ENCODE assay signal across 8 mouse cellular contexts in the genomic region with DNA sequence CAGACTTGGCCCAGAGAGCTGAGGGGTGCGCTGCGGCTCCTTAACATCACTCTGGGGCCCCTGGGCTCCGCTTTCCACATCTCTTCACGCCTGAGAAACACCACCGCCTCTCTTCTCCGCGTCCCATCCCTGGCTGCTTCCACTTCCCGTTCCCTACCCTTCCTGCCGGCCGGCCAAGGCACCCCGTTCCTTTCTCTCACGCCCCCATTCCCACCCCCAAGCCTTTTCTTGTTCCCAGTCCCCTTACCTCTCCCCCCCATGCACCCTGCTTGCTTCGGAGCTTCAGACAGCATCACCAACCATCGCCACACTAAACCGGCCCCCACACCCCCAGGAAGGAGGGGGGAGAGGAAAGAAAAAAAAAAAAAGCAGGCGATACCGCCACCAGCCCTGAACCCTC. TPM values are rescaled to one million over a fixed set of nuclear protein-coding genes. Genes with fewer than 3 reads are reported as not detected.
DNase-seq lines count a peak whose midpoint lies in the region; ATAC-seq and TF ChIP-seq lines count a peak whose summit lies in the region.

No protein-coding gene starts in this region.

- no peak for ATAC-seq in heart, postnatal 0 days (ENCODE audit: insufficient read depth, low read depth)
- ATAC-seq in hindbrain, embryonic 15.5 days (ENCODE audit: low FRiP score, low read depth), result no peak
- no peak for ATAC-seq in midbrain, embryonic 16.5 days
- ATAC-seq in megakaryocyte-erythroid progenitor cell, adult 5-6 weeks (replicated peaks; ENCODE audit: low FRiP score, low TSS enrichment, poor library complexity, severe bottlenecking), result no peak

- intact Hi-C loops in heart, postnatal 14 days (cut with DNase I), result no loop called here

- TF ChIP-seq CTCF in heart, postnatal 0 days (IDR thresholded peaks at IDR 0.05; ENCODE audit: low read depth), result no peak

- peaks cover 91% of the 10 kb centered on the region for H3K27me3 ChIP-seq in heart, postnatal 0 days (ENCODE audit: control insufficient read depth, insufficient read depth, low read length)
- peaks cover 10% of the 10 kb centered on the region; the same call in 1 of the 2 replicates for H3K27me3 ChIP-seq in hindbrain, embryonic 15.5 days
- H3K27me3 ChIP-seq in midbrain, embryonic 16.5 days (ENCODE audit: control insufficient read depth, insufficient read depth, low read depth, low read length), result no peaks in the 10 kb centered on the region; the same call in 1 of the 2 replicates

- peak overlapping the region; percentile 51 for H3K4me3 ChIP-seq in heart, postnatal 0 days (ENCODE audit: low read depth, low read length)
- peak overlapping the region; percentile 53 for H3K4me3 ChIP-seq in hindbrain, embryonic 15.5 days
- H3K4me3 ChIP-seq in midbrain, embryonic 16.5 days (ENCODE audit: low read depth, low read length), result peak overlapping the region; percentile 68

- H3K4me1 ChIP-seq in heart, postnatal 0 days (ENCODE audit: control insufficient read depth, insufficient read depth), result peaks cover 10% of the 10 kb centered on the region; the same call in 1 of the 2 replicates
- H3K4me1 ChIP-seq in hindbrain, embryonic 15.5 days (replicated peaks), result peaks cover 74% of the 10 kb centered on the region
- H3K4me1 ChIP-seq in midbrain, embryonic 16.5 days (ENCODE audit: control insufficient read depth, insufficient read depth, low read length), result peaks cover 49% of the 10 kb centered on the region

- H3K36me3 ChIP-seq in heart, postnatal 0 days (replicated peaks; ENCODE audit: control insufficient read depth, insufficient read depth, low read length), result no peaks in the 10 kb centered on the region
- no peaks in the 10 kb centered on the region for H3K36me3 ChIP-seq in hindbrain, embryonic 15.5 days
- no peaks in the 10 kb centered on the region for H3K36me3 ChIP-seq in midbrain, embryonic 16.5 days (ENCODE audit: control insufficient read depth, insufficient read depth, low read length)

- no peak for DNase-seq in heart, postnatal 0 days (ENCODE audit: low spot score)
- DNase-seq in heart, postnatal 14 days, result no peak
- DNase-seq in cerebellum, postnatal 14 days, result peak; percentile 53 to 66
- no peak for DNase-seq in testis, postnatal 14 days (ENCODE audit: low spot score)
- DNase-seq in lung, postnatal 14 days, result no peak

- H3K9me3 ChIP-seq in heart, postnatal 0 days (replicated peaks; ENCODE audit: control insufficient read depth, low read length), result no peaks in the 10 kb centered on the region
- no peaks in the 10 kb centered on the region for H3K9me3 ChIP-seq in hindbrain, embryonic 15.5 days
- H3K9me3 ChIP-seq in midbrain, embryonic 16.5 days (replicated peaks; ENCODE audit: control insufficient read depth, low read length, poor library complexity, severe bottlenecking), result no peaks in the 10 kb centered on the region

- no peak overlapping the region for H3K9ac ChIP-seq in heart, postnatal 0 days (replicated peaks; ENCODE audit: low read depth, low read length)
- peak overlapping the region; percentile 77 for H3K9ac ChIP-seq in hindbrain, embryonic 15.5 days
- H3K9ac ChIP-seq in midbrain, embryonic 16.5 days (ENCODE audit: low read depth, low read length), result peak overlapping the region; percentile 92

- peak overlapping the region; percentile 91; the same call in 1 of the 2 replicates for H3K4me2 ChIP-seq in heart, postnatal 0 days (ENCODE audit: low read depth, low read length)
- H3K4me2 ChIP-seq in hindbrain, embryonic 15.5 days, result peak overlapping the region; percentile 69
- H3K4me2 ChIP-seq in midbrain, embryonic 16.5 days (ENCODE audit: low read length), result peak overlapping the region; percentile 92

- no peak overlapping the region for H3K27ac ChIP-seq in heart, postnatal 0 days (ENCODE audit: low read depth)
- H3K27ac ChIP-seq in hindbrain, embryonic 15.5 days (replicated peaks), result peak overlapping the region; percentile 97
- H3K27ac ChIP-seq in midbrain, embryonic 16.5 days (ENCODE audit: low read length), result peak overlapping the region; percentile 100

- 1% methylated on average over 14 of the region's 17 CpGs for WGBS in heart, postnatal 0 days
- WGBS in hindbrain, embryonic 15.5 days, result under 1% methylated on average over 17 of the region's 17 CpGs
- WGBS in midbrain, embryonic 16.5 days, result under 1% methylated on average over 17 of the region's 17 CpGs

- TF ChIP-seq EP300 in heart, postnatal 0 days (IDR thresholded peaks at IDR 0.05; ENCODE audit: low read depth), result no peak

RNA-seq across cellular contexts. Expression of gene Pou2f2, which starts 1.2 kb away (rescaled TPM):
- total RNA-seq in heart, postnatal 0 days (2014; rRNA removed; ENCODE audit: low replicate concordance), result under 0.01 and 0.15 TPM in 2 replicates
- polyA plus RNA-seq in heart, postnatal 0 days (2015; fragmentation: Nextera tagmentation; extraction: Ambion mirVana), result 0.25 and 0.26 TPM in 2 replicates
- under 1 TPM; 0.44 to 0.60 TPM for total RNA-seq in heart, postnatal 14 days (2021)
- 29.6 and 33.4 TPM in 2 replicates for polyA plus RNA-seq in hindbrain, embryonic 15.5 days (2015; fragmentation: Nextera tagmentation; extraction: Ambion mirVana)
- polyA plus RNA-seq in midbrain, embryonic 16.5 days (2015; fragmentation: Nextera tagmentation; extraction: Ambion mirVana), result 42.9 and 56.4 TPM in 2 replicates
- total RNA-seq in megakaryocyte-erythroid progenitor cell, adult 5-6 weeks (2014; fragmentation: Nextera tagmentation), result 0.40 and 0.57 TPM in 2 replicates
- total RNA-seq in megakaryocyte-erythroid progenitor cell, adult 5-6 weeks (2017), result 0.91 TPM in 1 of 2 replicates, not detected in the other

RNA-seq across cellular contexts. Expression of gene Dedd2, which starts 42.1 kb away (rescaled TPM):
- total RNA-seq in heart, postnatal 0 days (2014; rRNA removed; ENCODE audit: low replicate concordance), result 20.5 and 33.8 TPM in 2 replicates
- polyA plus RNA-seq in heart, postnatal 0 days (2015; fragmentation: Nextera tagmentation; extraction: Ambion mirVana), result 9.5 and 11.0 TPM in 2 replicates
- 10 to 100 TPM; 17.9 to 19.2 TPM for total RNA-seq in heart, postnatal 14 days (2021)
- 16.5 and 17.3 TPM in 2 replicates for polyA plus RNA-seq in hindbrain, embryonic 15.5 days (2015; fragmentation: Nextera tagmentation; extraction: Ambion mirVana)
- 14.1 and 14.6 TPM in 2 replicates for polyA plus RNA-seq in midbrain, embryonic 16.5 days (2015; fragmentation: Nextera tagmentation; extraction: Ambion mirVana)
- total RNA-seq in megakaryocyte-erythroid progenitor cell, adult 5-6 weeks (2014; fragmentation: Nextera tagmentation), result 16.0 and 24.9 TPM in 2 replicates
- 13.5 and 15.2 TPM in 2 replicates for total RNA-seq in megakaryocyte-erythroid progenitor cell, adult 5-6 weeks (2017)

RNA-seq across cellular contexts. Expression of gene Zfp526, which starts 42.9 kb away (rescaled TPM):
- total RNA-seq in heart, postnatal 0 days (2014; rRNA removed; ENCODE audit: low replicate concordance), result 6.6 and 6.8 TPM in 2 replicates
- polyA plus RNA-seq in heart, postnatal 0 days (2015; fragmentation: Nextera tagmentation; extraction: Ambion mirVana), result 1.2 and 1.4 TPM in 2 replicates
- total RNA-seq in heart, postnatal 14 days (2021), result 1 to 10 TPM; 8.0 to 9.1 TPM
- 1.6 and 2.1 TPM in 2 replicates for polyA plus RNA-seq in hindbrain, embryonic 15.5 days (2015; fragmentation: Nextera tagmentation; extraction: Ambion mirVana)
- polyA plus RNA-seq in midbrain, embryonic 16.5 days (2015; fragmentation: Nextera tagmentation; extraction: Ambion mirVana), result 1.7 TPM in 2 replicates
- total RNA-seq in megakaryocyte-erythroid progenitor cell, adult 5-6 weeks (2014; fragmentation: Nextera tagmentation), result 18.8 and 20.3 TPM in 2 replicates
- total RNA-seq in megakaryocyte-erythroid progenitor cell, adult 5-6 weeks (2017), result 10.1 and 12.5 TPM in 2 replicates

RNA-seq across cellular contexts. Expression of gene Gsk3a, which starts 59.3 kb away (rescaled TPM):
- 62.1 and 64.7 TPM in 2 replicates for total RNA-seq in heart, postnatal 0 days (2014; rRNA removed; ENCODE audit: low replicate concordance)
- 5.3 and 5.9 TPM in 2 replicates for polyA plus RNA-seq in heart, postnatal 0 days (2015; fragmentation: Nextera tagmentation; extraction: Ambion mirVana)
- total RNA-seq in heart, postnatal 14 days (2021), result 10 to 100 TPM; 58.6 to 66.6 TPM
- 19.2 and 19.7 TPM in 2 replicates for polyA plus RNA-seq in hindbrain, embryonic 15.5 days (2015; fragmentation: Nextera tagmentation; extraction: Ambion mirVana)
- polyA plus RNA-seq in midbrain, embryonic 16.5 days (2015; fragmentation: Nextera tagmentation; extraction: Ambion mirVana), result 16.2 and 17.8 TPM in 2 replicates
- 97.9 and 123 TPM in 2 replicates for total RNA-seq in megakaryocyte-erythroid progenitor cell, adult 5-6 weeks (2014; fragmentation: Nextera tagmentation)
- total RNA-seq in megakaryocyte-erythroid progenitor cell, adult 5-6 weeks (2017), result 49.1 and 74.7 TPM in 2 replicates

Comparison
In these comparisons a context has a peak if more than half of its experiments do, and no peak if none do; other contexts are left out.
1. DNase-seq: peak in cerebellum, postnatal 14 days (2 of 2); none in heart, postnatal 0 days (single experiment), heart, postnatal 14 days (0 of 2), testis, postnatal 14 days (single experiment) and lung, postnatal 14 days (single experiment).
2. Peak in every context shown above with its lines, with median percentiles within 50 percentile points of each other: H3K4me2 ChIP-seq and H3K4me3 ChIP-seq.